Mouse (Mus musculus): ENCODE data around the gene Psg17. TPM values are rescaled to one million over a fixed set of nuclear protein-coding genes. Genes with fewer than 3 reads are reported as not detected.

The Psg17 gene
- polyA plus RNA-seq (2012; rRNA removed) = 0.10 TPM in 1 of 2 replicates, not detected in the other

GRCm38 (mm10) chr7:18821507-18821906 lies at the start of gene Psg17:
TSS of gene Psg17 (minus strand) at chr7:18821607.

GRCm38 (mm10) chr7:18871031-18871430 lies 49.6 kb upstream of the Psg17 start, which contains the start of gene Pglyrp1:
TSS of gene Pglyrp1 (plus strand) at chr7:18871331.

DNA sequence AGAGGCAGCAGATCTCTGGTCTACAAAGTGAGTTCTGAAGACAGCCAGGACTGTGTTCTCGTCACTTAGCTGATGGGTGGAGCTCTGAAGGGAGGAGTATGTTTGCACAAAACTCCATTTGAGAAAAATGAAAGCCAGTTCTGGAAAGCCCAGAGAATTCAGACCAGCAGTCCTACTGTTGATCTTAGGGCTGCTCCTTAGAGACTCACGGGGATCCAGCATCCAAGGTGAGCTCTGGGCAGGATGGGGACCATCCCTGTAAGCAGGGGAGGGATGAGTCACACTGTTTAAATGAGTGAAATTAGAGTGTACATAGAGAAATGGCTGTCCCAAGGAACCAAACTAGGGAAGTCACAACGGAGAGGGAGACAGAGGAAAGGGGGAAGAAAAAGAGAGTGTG lies 18.5 kb upstream of the Psg17 start, which contains the start of gene Mill2:
Gene Mill2 (plus strand): TSS at position 102 of the 400 bp plus-strand sequence.

DNA sequence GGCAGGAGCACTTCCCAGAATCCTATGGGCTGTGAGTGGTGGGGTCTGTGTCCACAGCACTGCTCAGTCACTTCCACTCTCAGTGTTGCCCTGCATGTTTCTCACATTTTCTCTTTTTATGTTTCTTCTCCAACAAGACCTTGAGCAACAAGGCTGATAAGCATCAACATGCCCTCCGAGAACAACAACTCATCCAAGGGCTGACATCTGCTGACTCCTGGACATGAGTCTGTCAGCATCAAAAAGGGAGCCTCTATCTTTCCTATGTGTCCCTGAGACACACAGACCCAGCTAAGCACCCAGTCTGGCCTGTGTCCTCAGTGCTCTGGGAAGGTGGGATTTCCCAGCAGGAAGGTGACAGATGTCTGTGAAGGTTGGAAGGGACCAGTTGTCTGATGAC lies 23.0 kb downstream of the Psg17 start, which contains the start of gene Psg19:
Gene Psg19 (minus strand): TSS at position 101 of the 400 bp plus-strand sequence.

Other genes with a start within 250 kb of the Psg17 start
- gene Psg23, start 205.1 kb downstream of the Psg17 start, polyA plus RNA-seq (2012; rRNA removed) = not detected in 2 replicates
- gene Psg21, start 164.9 kb downstream of the Psg17 start, polyA plus RNA-seq (2012; rRNA removed) = not detected in 2 replicates
- gene Psg20, start 135.4 kb downstream of the Psg17 start, polyA plus RNA-seq (2012; rRNA removed) = not detected in 2 replicates
- gene Psg22, start 103.5 kb downstream of the Psg17 start, polyA plus RNA-seq (2012; rRNA removed) = 0.03 TPM in 1 of 2 replicates, not detected in the other
- not detected in 2 replicates for gene Psg19, start 23.1 kb downstream of the Psg17 start, polyA plus RNA-seq (2012; rRNA removed)
- gene Mill2, start 18.4 kb upstream of the Psg17 start, polyA plus RNA-seq (2012; rRNA removed) = 2.3 and 2.9 TPM in 2 replicates
- gene Pglyrp1, start 49.7 kb upstream of the Psg17 start, polyA plus RNA-seq (2012; rRNA removed) = 181 and 289 TPM in 2 replicates
- 14.5 and 18.4 TPM in 2 replicates for gene Ccdc61, start 88.8 kb upstream of the Psg17 start, polyA plus RNA-seq (2012; rRNA removed)
- gene Nova2, start 104.3 kb upstream of the Psg17 start, polyA plus RNA-seq (2012; rRNA removed) = 0.28 and 0.38 TPM in 2 replicates
- gene Nanos2, start 165.8 kb upstream of the Psg17 start, polyA plus RNA-seq (2012; rRNA removed) = not detected in 2 replicates
- gene Mypop, start 169.6 kb upstream of the Psg17 start, polyA plus RNA-seq (2012; rRNA removed) = 5.5 and 6.7 TPM in 2 replicates
- 18.4 and 26.7 TPM in 2 replicates for gene Irf2bp1, start 182.4 kb upstream of the Psg17 start, polyA plus RNA-seq (2012; rRNA removed)
- gene Foxa3, start 201.9 kb upstream of the Psg17 start, polyA plus RNA-seq (2012; rRNA removed) = 50.7 and 52.1 TPM in 2 replicates
- gene Sympk, start 202.8 kb upstream of the Psg17 start, polyA plus RNA-seq (2012; rRNA removed) = 47.9 and 60.8 TPM in 2 replicates
- gene Rsph6a, start 233.1 kb upstream of the Psg17 start, polyA plus RNA-seq (2012; rRNA removed) = 0.18 TPM in 1 of 2 replicates, not detected in the other